Mouse (Mus musculus): Measurements from ENCODE around the gene Tubgcp6.
A peak's percentile ranks its signal among the peaks of the same experiment; 100 is the strongest.

Gene Tubgcp6

GRCm38 (mm10) chr15:89140659-89141252 is 17.8 kb upstream of the Tubgcp6 start, which contains the start of gene Mapk12:
TSS of gene Mapk12 (minus strand) at chr15:89140703.
- DNase-seq = peak; percentile 78

- DNase-seq = peak; percentile 83
Measured at GRCm38 (mm10) chr15:89140048-89140658, 17.2 kb upstream of the Tubgcp6 start.

- no peak for DNase-seq
Measured at GRCm38 (mm10) chr15:89138531-89138930, 15.6 kb upstream of the Tubgcp6 start.

GRCm38 (mm10) chr15:89138046-89138405 is 15.1 kb upstream of the Tubgcp6 start:
- DNase-seq = no peak

- DNase-seq = no peak
Measured at GRCm38 (mm10) chr15:89137378-89138045, 14.6 kb upstream of the Tubgcp6 start.

GRCm38 (mm10) chr15:89136461-89137155 is 13.7 kb upstream of the Tubgcp6 start:
- no peak for DNase-seq

- DNase-seq = peak; percentile 76
Measured at GRCm38 (mm10) chr15:89131316-89131715, 8.4 kb upstream of the Tubgcp6 start.

GRCm38 (mm10) chr15:89130245-89130644 is 7.3 kb upstream of the Tubgcp6 start:
- DNase-seq = no peak

- peak; percentile 92 for DNase-seq
Measured at GRCm38 (mm10) chr15:89128382-89129350, 5.8 kb upstream of the Tubgcp6 start, which contains the start of gene Hdac10. TSS of gene Hdac10 (minus strand) at chr15:89128700.

- no peak for DNase-seq
Measured at GRCm38 (mm10) chr15:89127364-89127940, 4.5 kb upstream of the Tubgcp6 start.

GRCm38 (mm10) chr15:89126622-89127021 is 3.7 kb upstream of the Tubgcp6 start:
- DNase-seq = no peak

- DNase-seq = no peak
Measured at GRCm38 (mm10) chr15:89125351-89125750, 2.4 kb upstream of the Tubgcp6 start.

- no peak for DNase-seq
Measured at GRCm38 (mm10) chr15:89124312-89124711, 1.4 kb upstream of the Tubgcp6 start.

GRCm38 (mm10) chr15:89123595-89123994 is 683 bp upstream of the Tubgcp6 start:
- DNase-seq = no peak

- DNase-seq = peak; percentile 47
Measured at GRCm38 (mm10) chr15:89118007-89118406, 4.9 kb downstream of the Tubgcp6 start.

GRCm38 (mm10) chr15:89110147-89110546 is 12.8 kb downstream of the Tubgcp6 start:
- no peak for DNase-seq

- DNase-seq = no peak
Measured at GRCm38 (mm10) chr15:89106976-89107375, 15.9 kb downstream of the Tubgcp6 start.

GRCm38 (mm10) chr15:89106073-89106472 is 16.8 kb downstream of the Tubgcp6 start:
- no peak for DNase-seq

GRCm38 (mm10) chr15:89104425-89104824 is 18.5 kb downstream of the Tubgcp6 start:
- no peak for DNase-seq

GRCm38 (mm10) chr15:89103921-89104320 is 19.0 kb downstream of the Tubgcp6 start:
- DNase-seq = no peak

GRCm38 (mm10) chr15:89102646-89103045 is 20.3 kb downstream of the Tubgcp6 start:
- DNase-seq = no peak

GRCm38 (mm10) chr15:89100823-89101222 is 22.1 kb downstream of the Tubgcp6 start:
- DNase-seq = no peak
